Mouse (Mus musculus): ENCODE measurements at regions not wholly inside any gene's neighbourhood (a gene's known extent, or its start where the extent isn't known, plus 50 kb on each side); places are given as distances from the start of the nearest gene placed in this dataset.

DNA sequence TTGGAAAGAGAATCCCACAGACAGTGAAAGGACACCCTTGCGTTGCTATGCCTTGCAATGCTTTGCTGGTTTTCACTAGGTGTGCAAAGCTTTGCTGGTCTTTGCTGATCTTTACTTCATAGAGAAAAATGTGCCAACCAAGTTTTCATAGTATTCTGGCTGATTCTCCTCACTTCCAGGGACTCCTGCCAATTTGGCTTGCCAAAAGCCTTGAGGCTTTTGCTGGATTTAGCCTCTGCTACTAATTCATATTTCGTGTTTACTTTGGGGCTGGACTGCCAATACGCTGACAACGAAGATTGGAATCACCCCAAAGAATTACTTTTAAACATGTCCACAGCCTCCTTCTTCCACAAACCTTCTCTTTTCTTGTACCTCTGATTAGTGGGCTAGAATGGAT lies 162.2 kb upstream of the Ednrb start:
- no peak for DNase-seq (ENCODE audit: low read depth, low spot score)
- H3K36me3 ChIP-seq (ENCODE audit: control insufficient read depth, insufficient read depth, low read length, poor library complexity, severe bottlenecking) = no peaks in the 10 kb centered on the region
- no peaks in the 10 kb centered on the region for H3K27me3 ChIP-seq (ENCODE audit: control insufficient read depth, insufficient read depth, low read length, poor library complexity, severe bottlenecking)

DNA sequence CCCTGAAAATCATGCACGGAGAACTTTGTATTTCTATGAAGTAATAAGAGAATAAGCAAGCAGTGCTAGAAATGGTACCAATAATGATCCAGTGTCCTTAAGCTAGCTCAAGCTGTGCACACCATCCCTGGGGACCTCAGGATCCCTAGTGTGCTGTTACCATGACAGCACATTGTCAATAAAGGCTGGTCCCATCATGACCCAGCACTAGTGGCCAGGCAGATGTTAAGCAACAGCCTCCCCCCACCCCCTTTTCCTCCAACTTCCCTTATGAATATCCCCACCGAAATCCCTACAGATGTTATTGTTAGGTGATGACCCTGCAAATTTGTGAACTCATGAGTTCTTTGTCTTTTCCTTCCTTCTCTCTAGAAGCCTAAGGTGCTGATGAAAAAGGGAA lies 160.9 kb upstream of the Ednrb start:
- no peak for DNase-seq (ENCODE audit: low read depth, low spot score)
- Histone ChIP-seq H3K36me3 (ENCODE audit: control insufficient read depth, insufficient read depth, low read length, poor library complexity, severe bottlenecking) (no peaks in the 10 kb centered on the region), H3K27me3 (ENCODE audit: control insufficient read depth, insufficient read depth, low read length, poor library complexity, severe bottlenecking) (no peaks in the 10 kb centered on the region)

DNA sequence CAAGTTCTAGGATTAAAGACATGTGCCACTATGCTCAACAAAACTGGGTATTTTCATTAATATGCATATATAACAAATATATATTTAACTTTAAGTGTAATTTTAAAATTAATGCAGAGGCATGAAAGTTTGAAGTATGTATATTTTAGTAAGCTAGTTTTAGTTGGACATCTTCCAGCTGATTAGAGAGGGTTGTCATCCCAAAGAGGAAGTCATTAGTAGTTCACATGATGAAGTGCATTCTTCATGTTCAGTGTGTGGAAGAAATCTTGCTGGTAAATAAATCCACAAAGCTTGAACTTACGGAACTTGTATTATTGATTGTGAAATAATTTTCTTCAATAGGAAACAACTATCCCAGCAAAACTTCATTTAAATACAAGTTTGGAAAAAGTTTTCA lies 158.2 kb upstream of the Ednrb start:
- DNase-seq (ENCODE audit: low read depth, low spot score) = no peak
- H3K27me3 ChIP-seq (ENCODE audit: control insufficient read depth, insufficient read depth, low read length, poor library complexity, severe bottlenecking) = no peaks in the 10 kb centered on the region

DNA sequence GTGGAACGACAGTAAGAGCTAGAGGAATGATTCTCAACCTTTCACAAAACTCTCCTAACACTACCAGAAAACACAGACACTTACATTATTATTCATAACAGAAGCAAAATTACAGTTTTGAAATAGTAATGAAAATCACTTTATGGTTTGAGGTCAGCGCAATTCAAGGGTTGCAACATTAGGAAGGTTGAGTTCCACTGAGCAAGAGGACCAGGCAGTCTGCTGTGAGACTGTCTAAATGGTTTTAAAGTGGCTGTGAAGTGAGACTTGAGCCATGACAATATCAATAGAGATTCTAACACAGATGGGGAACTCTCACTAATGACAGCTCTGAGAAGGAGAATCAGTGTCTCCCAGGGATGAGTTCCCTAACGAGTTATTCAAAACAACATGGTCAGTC lies 146.2 kb upstream of the Ednrb start:
- Histone ChIP-seq H3K27me3 (ENCODE audit: control insufficient read depth, insufficient read depth, low read length, poor library complexity, severe bottlenecking) (no peaks in the 10 kb centered on the region), H3K36me3 (ENCODE audit: control insufficient read depth, insufficient read depth, low read length, poor library complexity, severe bottlenecking) (no peaks in the 10 kb centered on the region)
- no peak for DNase-seq (ENCODE audit: low read depth, low spot score)

More for the DNA sequence above, 158.2 kb upstream of the Ednrb start:
- H3K36me3 ChIP-seq (ENCODE audit: control insufficient read depth, insufficient read depth, low read length, poor library complexity, severe bottlenecking) = no peaks in the 10 kb centered on the region

DNA sequence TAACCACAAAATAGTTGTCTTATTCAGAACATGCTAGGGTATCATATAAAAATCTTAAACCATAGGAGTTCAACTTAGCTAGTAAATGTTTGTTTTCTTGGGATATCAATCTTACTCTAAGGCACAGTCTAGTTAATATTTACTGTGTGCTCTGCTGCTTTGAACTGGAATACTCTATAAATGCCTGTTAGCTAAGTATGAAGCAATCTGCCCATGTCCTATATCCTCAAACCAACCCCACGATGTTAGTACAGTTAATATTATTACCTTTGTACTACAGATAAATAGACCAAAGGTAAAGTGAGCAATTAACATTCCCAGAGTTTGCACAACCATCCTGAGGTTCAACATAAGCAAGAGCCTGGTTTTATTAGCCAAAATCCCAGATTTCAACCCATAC lies 145.7 kb upstream of the Ednrb start:
- no peak for DNase-seq (ENCODE audit: low read depth, low spot score)
- H3K36me3 ChIP-seq (ENCODE audit: control insufficient read depth, insufficient read depth, low read length, poor library complexity, severe bottlenecking) = no peaks in the 10 kb centered on the region

DNA sequence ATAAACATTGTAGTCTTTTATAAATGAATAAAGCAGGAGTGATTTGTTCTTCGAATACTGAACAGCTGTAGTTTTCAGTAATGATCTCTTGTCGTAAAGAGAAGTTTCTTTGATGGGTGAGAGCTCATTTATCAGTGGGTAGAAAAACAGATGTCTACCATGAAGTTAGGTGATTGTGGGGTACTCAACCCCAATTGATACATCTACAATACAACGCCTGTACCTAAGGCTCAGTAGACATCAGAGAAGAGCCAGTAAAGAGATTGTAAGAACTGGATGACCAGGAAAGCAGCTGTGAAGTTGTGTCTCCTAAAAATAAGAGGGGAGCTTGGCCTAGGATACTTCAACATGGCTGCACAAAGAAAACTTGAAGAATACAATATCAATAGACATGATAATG lies 143.1 kb upstream of the Ednrb start:
- no peak for DNase-seq (ENCODE audit: low read depth, low spot score)
- H3K36me3 ChIP-seq (ENCODE audit: control insufficient read depth, insufficient read depth, low read length, poor library complexity, severe bottlenecking) = no peaks in the 10 kb centered on the region
- no peaks in the 10 kb centered on the region for H3K27me3 ChIP-seq (ENCODE audit: control insufficient read depth, insufficient read depth, low read length, poor library complexity, severe bottlenecking)

More for the DNA sequence above, 145.7 kb upstream of the Ednrb start:
- H3K27me3 ChIP-seq (ENCODE audit: control insufficient read depth, insufficient read depth, low read length, poor library complexity, severe bottlenecking) = no peaks in the 10 kb centered on the region

DNA sequence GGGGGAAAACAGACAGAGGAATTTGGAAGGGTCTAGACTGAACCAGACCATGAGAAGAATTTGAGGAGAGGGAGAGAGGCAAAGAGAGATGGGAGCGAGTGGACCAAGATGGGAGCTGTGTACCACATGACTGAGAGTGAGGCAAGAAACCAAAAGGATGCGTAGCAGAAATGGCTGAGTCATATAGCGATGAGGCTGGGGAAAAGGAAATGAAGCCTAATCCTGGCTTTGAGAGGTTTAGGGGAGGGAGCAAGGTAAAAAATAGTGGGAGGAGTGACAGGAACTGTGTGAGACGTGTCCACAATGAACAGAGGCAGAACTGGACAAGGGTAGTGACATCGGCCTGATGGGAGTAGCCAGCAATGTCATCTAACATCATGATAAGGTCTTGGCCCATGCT lies 140.1 kb upstream of the Ednrb start:
- no peak for DNase-seq (ENCODE audit: low read depth, low spot score)
- H3K36me3 ChIP-seq (ENCODE audit: control insufficient read depth, insufficient read depth, low read length, poor library complexity, severe bottlenecking) = no peaks in the 10 kb centered on the region
- no peaks in the 10 kb centered on the region for H3K27me3 ChIP-seq (ENCODE audit: control insufficient read depth, insufficient read depth, low read length, poor library complexity, severe bottlenecking)

DNA sequence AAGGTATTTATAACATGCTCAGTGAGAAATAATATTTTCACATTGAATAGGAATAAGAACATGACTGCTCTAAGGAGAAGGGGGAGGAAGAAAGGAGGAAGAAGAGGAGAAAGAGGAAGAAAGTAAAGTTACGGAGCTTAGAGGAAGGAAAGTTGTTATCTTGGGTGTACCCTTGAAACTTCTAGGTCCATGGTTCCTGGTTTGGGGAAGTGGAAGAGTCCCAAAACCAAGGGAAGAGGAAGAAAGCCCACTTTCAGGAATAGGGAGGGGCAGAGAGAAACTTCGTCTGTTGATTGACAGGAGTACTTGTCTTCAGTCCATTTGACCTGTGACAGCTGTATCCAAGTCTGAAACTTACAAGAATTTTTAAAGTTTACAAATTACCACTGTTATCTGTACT lies 134.6 kb upstream of the Ednrb start:
- Histone ChIP-seq H3K27me3 (ENCODE audit: control insufficient read depth, insufficient read depth, low read length, poor library complexity, severe bottlenecking) (no peaks in the 10 kb centered on the region), H3K36me3 (ENCODE audit: control insufficient read depth, insufficient read depth, low read length, poor library complexity, severe bottlenecking) (no peaks in the 10 kb centered on the region)
- no peak for DNase-seq (ENCODE audit: low read depth, low spot score)

DNA sequence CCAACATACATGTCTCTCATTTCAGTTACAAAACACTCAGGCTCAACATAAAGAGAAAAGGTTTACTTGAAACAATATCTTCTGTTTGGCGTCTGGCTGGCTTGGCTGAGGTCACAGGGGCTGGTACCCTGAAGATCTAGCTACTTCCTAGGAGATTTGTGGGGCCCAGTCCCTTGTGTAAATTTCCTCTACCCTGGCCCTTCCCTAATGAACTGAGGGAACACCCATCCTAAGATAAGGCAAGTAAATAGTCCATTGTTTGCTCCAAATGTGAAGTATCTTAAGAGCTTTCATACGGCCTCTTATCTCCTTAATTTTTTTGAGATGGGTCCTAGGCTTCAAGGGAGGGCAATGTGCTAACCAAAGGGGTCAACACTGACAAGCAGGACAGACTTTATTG lies 133.6 kb upstream of the Ednrb start:
- Histone ChIP-seq H3K27me3 (ENCODE audit: control insufficient read depth, insufficient read depth, low read length, poor library complexity, severe bottlenecking) (no peaks in the 10 kb centered on the region), H3K36me3 (ENCODE audit: control insufficient read depth, insufficient read depth, low read length, poor library complexity, severe bottlenecking) (no peaks in the 10 kb centered on the region)
- DNase-seq (ENCODE audit: low read depth, low spot score) = no peak

DNA sequence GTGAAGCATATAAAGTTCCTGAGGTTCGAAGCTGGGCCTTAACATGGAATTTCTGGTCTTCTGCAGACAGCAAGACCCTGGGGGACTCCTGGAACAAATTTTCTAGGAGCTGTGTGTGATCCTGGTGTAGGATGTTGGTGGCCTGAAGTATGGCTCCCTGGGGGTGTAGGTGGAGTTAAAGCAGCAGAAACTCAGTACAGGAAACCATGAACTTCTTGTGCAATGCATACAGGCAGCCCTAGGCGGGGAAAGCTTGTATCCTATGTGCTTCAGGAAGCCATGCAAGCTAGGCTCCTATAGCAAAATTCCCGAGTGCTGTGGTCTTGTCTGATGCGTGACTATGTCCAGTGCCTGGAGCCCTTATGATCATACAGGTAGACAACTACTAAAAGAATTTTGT lies 129.8 kb upstream of the Ednrb start:
- Histone ChIP-seq H3K36me3 (ENCODE audit: control insufficient read depth, insufficient read depth, low read length, poor library complexity, severe bottlenecking) (no peaks in the 10 kb centered on the region), H3K27me3 (ENCODE audit: control insufficient read depth, insufficient read depth, low read length, poor library complexity, severe bottlenecking) (no peaks in the 10 kb centered on the region)
- no peak for DNase-seq (ENCODE audit: low read depth, low spot score)

DNA sequence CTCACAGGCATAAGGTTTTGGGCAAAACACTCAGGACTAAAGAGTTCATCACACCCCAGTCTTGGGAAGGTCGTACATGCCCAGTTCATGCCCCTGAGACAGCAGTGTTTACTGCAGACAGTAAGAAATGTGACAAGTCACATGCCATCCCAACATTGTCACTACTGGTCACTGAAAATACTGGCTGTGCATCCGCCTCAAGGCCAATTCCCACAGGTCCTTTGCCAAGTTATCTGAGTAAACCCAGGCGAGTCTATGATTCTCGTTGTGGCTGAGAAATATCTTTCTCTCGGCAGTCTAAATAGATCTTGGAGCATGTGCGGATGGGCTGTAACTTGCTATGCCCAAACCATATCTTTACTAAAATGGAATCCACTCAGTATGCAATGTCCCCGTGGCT lies 128.9 kb upstream of the Ednrb start:
- DNase-seq (ENCODE audit: low read depth, low spot score) = no peak
- no peaks in the 10 kb centered on the region for H3K36me3 ChIP-seq (ENCODE audit: control insufficient read depth, insufficient read depth, low read length, poor library complexity, severe bottlenecking)
- no peaks in the 10 kb centered on the region for H3K27me3 ChIP-seq (ENCODE audit: control insufficient read depth, insufficient read depth, low read length, poor library complexity, severe bottlenecking)

DNA sequence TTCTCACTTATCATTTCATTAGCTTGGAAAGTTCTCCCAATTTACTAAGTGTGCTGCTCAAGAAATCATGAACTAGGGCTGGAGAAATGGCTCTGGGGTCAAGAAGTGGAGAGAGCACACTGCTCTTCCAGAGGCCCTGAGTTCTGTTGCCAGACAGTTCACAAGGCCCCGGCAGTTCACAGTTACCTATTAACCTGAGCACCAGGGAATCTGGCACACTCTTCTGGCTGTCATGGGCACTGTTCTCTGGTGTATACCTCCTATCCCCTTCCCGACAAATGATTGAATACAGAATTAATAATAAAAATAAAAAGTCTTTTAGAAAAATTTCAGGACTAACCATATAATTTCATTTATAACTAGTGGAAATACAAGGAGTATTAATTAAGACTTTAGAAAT lies 125.1 kb upstream of the Ednrb start:
- H3K27me3 ChIP-seq (ENCODE audit: control insufficient read depth, insufficient read depth, low read length, poor library complexity, severe bottlenecking) = no peaks in the 10 kb centered on the region
- no peaks in the 10 kb centered on the region for H3K36me3 ChIP-seq (ENCODE audit: control insufficient read depth, insufficient read depth, low read length, poor library complexity, severe bottlenecking)
- DNase-seq (ENCODE audit: low read depth, low spot score) = no peak

DNA sequence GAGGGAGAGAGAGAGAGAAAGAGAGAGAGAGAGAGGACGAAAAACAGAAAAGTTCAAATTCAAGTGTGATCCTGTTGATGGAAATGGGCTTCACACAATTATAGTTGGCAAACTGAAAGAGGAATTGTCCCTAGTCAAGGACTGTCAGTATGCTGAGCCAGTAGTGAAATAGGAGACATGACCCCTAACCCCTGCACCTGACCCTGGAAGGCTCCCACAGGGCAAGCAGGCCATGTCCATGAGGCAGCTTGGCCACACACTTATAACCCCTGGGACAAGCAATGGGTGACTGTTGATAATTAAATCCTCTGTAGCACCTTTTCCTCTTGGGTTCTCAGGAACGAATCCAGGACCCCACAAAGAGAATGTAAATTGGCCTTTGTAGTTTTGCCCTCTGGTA lies 122.1 kb upstream of the Ednrb start:
- no peaks in the 10 kb centered on the region for H3K36me3 ChIP-seq (ENCODE audit: control insufficient read depth, insufficient read depth, low read length, poor library complexity, severe bottlenecking)
- no peak for DNase-seq (ENCODE audit: low read depth, low spot score)
- no peaks in the 10 kb centered on the region for H3K27me3 ChIP-seq (ENCODE audit: control insufficient read depth, insufficient read depth, low read length, poor library complexity, severe bottlenecking)

DNA sequence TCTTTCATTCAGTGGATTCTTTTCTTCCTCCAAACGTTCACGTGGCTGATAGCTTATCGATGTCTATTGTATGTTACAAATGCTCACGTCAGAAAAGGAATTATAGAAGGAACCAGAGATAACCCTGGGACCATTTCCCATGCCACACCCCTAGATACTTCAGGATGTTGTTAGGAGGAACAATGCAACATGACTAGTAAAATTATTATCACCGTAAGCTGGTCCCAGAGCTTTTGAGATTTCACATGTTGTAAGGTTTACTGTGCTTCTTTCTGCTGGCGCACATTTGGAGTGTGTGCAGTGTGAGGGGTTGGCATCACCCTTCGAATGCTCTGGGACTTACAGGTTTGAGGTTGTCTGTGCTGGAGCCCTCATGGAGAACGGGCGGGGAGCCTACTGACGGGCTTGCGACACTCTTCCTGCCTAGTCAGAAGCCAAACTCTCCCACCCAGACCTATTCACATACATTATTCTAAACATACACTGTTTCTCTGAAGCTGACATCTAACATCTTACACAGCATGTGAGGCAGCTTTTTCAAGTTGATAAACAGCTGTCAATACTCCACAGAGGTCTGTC lies 118.2 kb upstream of the Ednrb start:
- DNase-seq (ENCODE audit: low read depth, low spot score) = no peak
- H3K27me3 ChIP-seq (ENCODE audit: control insufficient read depth, insufficient read depth, low read length, poor library complexity, severe bottlenecking) = no peaks in the 10 kb centered on the region
- H3K36me3 ChIP-seq (ENCODE audit: control insufficient read depth, insufficient read depth, low read length, poor library complexity, severe bottlenecking) = no peaks in the 10 kb centered on the region

DNA sequence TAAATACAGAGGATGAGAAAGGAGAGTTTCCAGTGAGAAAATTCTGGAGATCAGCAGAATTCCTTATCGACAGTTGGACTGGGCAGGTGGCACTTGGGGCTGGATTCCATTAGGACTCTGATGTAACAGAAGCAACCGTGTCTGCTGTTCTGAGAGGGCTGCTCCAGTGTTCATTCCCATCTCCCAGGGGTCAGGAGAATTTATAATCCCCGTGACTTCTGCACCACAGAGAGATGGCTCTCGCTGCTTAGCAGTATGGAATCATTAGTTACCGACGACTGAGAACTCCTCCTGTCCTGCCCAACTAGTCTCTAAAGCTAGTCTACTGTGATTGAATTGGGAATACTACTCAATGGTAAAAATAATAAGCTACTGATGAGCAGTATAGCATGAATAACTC lies 107.7 kb upstream of the Ednrb start:
- no peaks in the 10 kb centered on the region for H3K27me3 ChIP-seq (ENCODE audit: control insufficient read depth, insufficient read depth, low read length, poor library complexity, severe bottlenecking)
- H3K36me3 ChIP-seq (ENCODE audit: control insufficient read depth, insufficient read depth, low read length, poor library complexity, severe bottlenecking) = no peaks in the 10 kb centered on the region
- DNase-seq (ENCODE audit: low read depth, low spot score) = no peak

DNA sequence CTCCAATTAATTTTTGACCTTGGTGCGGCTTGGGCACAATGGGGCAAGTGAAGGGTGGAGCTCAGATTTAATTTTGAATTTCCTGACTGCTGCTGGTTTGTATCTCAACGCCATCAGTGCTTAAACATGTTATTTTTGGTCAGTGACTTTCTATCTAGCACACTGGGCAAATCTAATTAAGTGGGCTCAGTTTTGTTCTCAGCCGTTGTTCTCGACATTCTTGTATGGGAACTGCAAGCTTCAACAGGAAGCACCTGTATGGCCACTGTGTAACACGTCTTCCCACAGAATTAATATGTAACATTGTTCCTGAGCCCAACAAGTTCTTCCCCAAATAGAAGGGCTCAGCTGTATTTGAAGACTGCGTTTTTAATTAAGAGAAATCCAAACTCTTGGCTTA lies 105.7 kb upstream of the Ednrb start:
- no peaks in the 10 kb centered on the region for H3K36me3 ChIP-seq (ENCODE audit: control insufficient read depth, insufficient read depth, low read length, poor library complexity, severe bottlenecking)
- peak; percentile 1 for DNase-seq (ENCODE audit: low read depth, low spot score)
- H3K27me3 ChIP-seq (ENCODE audit: control insufficient read depth, insufficient read depth, low read length, poor library complexity, severe bottlenecking) = no peaks in the 10 kb centered on the region
